Mouse (Mus musculus) frontal cortex, postnatal 25 days (tissue): ENCODE results near the gene Mpzl3.

Experiments used
- DNase-seq, 2 experiments: peaks; one replicate each; pipeline ENCODE4 v3.0.0; 2022; ENCODE audit warnings: low spot score in 2 of 2

Gene Mpzl3

GRCm38 (mm10) chr9:45042947-45043346, 12.0 kb upstream of the Mpzl3 start:
- DNase-seq: no peak

- DNase-seq: no peak
These were observed 8.0 kb upstream of the Mpzl3 start for GRCm38 (mm10) chr9:45046973-45047372.

- DNase-seq: no peak
These were observed 6.5 kb upstream of the Mpzl3 start for GRCm38 (mm10) chr9:45048511-45048910.

- no peak for DNase-seq
These were observed 5.3 kb upstream of the Mpzl3 start for GRCm38 (mm10) chr9:45049731-45050130.

- DNase-seq: no peak
These were observed 4.7 kb upstream of the Mpzl3 start for GRCm38 (mm10) chr9:45050301-45050700.

GRCm38 (mm10) chr9:45058304-45058940, 3.4 kb downstream of the Mpzl3 start:
- DNase-seq: no peak

GRCm38 (mm10) chr9:45060151-45060550, 5.2 kb downstream of the Mpzl3 start:
- no peak for DNase-seq

GRCm38 (mm10) chr9:45062677-45063076, 7.7 kb downstream of the Mpzl3 start:
- DNase-seq: no peak

- no peak for DNase-seq
These were observed 9.4 kb downstream of the Mpzl3 start for GRCm38 (mm10) chr9:45064421-45064820.

- DNase-seq: no peak
These were observed 11.7 kb downstream of the Mpzl3 start for GRCm38 (mm10) chr9:45066735-45067134.

- DNase-seq: no peak
These were observed 16.8 kb downstream of the Mpzl3 start for GRCm38 (mm10) chr9:45071800-45072199.

- no peak for DNase-seq
These were observed 22.9 kb downstream of the Mpzl3 start for GRCm38 (mm10) chr9:45077859-45078258.

- no peak for DNase-seq
These were observed 24.0 kb downstream of the Mpzl3 start, which contains the start of gene Jaml for GRCm38 (mm10) chr9:45079011-45079410. TSS of gene Jaml (plus strand) at chr9:45079183.

GRCm38 (mm10) chr9:45083132-45083531, 28.1 kb downstream of the Mpzl3 start:
- DNase-seq: no peak

- no peak for DNase-seq
These were observed 29.6 kb downstream of the Mpzl3 start for GRCm38 (mm10) chr9:45084556-45084955.

- DNase-seq: no peak
These were observed 31.0 kb downstream of the Mpzl3 start for GRCm38 (mm10) chr9:45085741-45086690.

- DNase-seq: no peak
These were observed 33.1 kb downstream of the Mpzl3 start for GRCm38 (mm10) chr9:45088040-45088439.

- no peak for DNase-seq
These were observed 35.8 kb downstream of the Mpzl3 start for GRCm38 (mm10) chr9:45090811-45091210.

- no peak for DNase-seq
These were observed 37.7 kb downstream of the Mpzl3 start for GRCm38 (mm10) chr9:45092641-45093040.

GRCm38 (mm10) chr9:45095149-45095937, 40.4 kb downstream of the Mpzl3 start:
- DNase-seq: no peak

GRCm38 (mm10) chr9:45097877-45098276, 42.9 kb downstream of the Mpzl3 start:
- DNase-seq: no peak

GRCm38 (mm10) chr9:45098426-45098825, 43.4 kb downstream of the Mpzl3 start:
- no peak for DNase-seq
